Mouse (Mus musculus) gastrocnemius, adult 18-20 months (tissue): ENCODE measurements around the gene Inpp5f. TPM values are rescaled to one million over a fixed set of nuclear protein-coding genes. Genes with fewer than 3 reads are reported as not detected.
"Not testable (repeated sequence)": the region's sequence is repeated elsewhere in the genome, so short reads cannot be mapped to it uniquely, and the experiment has no call there.

Experiments used
- DNase-seq: peaks from one replicate; pipeline ENCODE4 v3.0.0; 2021; ENCODE audit warnings: low spot score
- long read RNA-seq, 2 experiments: library from polyadenylated mRNA; stranded (forward); transcript quantifications; one replicate each; pipeline ENCODE4 v2.0.0; 2021
- total RNA-seq, 2 experiments: library from RNA; stranded (reverse); gene quantifications; 2 replicates each; pipeline ENCODE4 v1.2.3; 2021

Inpp5f gene
- total RNA-seq = 1 to 10 TPM; 2.3 to 3.2 TPM
- long read RNA-seq, experiment 1, full-length matches to known transcripts = 1 of 8 reads
- long read RNA-seq, experiment 1, partial matches to known transcripts = 1 of 8 reads
- long read RNA-seq, experiment 1, other reads (novel, unspliced or antisense) = 6 of 8 reads
- long read RNA-seq, experiment 2, partial matches to known transcripts = 0 of 5 reads
- long read RNA-seq, experiment 2, other reads (novel, unspliced or antisense) = 5 of 5 reads

DNA sequence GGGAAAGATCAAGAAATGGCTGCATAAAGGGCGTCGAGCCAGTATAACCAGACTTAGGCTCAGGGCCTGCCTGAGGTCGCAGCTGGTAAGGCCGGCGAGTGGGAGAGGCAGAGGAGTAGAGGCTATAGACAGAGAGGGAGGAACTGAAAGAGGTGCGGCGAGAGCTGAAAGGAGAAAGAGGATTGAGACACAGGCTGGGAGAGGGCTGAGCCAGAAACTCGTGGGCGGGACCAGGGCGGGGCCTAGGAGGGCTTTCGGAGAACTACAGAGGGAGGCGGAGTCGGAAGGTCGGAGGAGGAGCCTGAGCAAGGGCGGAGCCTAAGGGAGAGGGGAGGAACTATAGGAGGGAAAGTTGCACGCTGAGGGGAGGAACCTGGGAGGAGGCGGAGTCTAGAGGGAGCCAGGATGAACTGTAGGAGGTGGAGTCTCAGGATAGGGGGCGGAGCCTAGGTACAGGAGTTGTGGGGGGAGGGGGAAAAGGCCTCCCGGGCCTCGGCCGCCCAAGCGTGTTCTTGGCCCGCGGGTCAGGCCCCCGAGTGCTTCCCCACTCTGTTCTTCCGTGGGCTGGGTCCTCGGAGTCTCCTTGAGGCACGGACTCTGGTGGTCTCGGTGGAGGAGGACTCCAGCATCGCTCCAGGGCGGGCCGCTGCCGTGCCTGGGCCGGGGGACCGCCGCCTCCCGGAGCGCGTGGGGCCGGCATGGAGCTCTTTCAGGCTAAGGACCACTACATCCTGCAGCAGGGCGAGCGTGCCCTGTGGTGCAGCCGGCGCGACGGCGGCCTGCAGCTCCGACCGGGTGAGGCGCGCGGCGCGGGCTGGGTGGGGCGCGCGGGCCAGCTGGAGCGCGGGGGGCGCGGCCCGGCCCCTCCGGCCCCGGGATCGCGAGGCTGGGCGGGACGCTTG, at the start of gene Inpp5f:
Gene Inpp5f, plus strand, starts transcription at position 432 of the 902 bp plus-strand sequence.
- peak; percentile 100 for DNase-seq

DNA sequence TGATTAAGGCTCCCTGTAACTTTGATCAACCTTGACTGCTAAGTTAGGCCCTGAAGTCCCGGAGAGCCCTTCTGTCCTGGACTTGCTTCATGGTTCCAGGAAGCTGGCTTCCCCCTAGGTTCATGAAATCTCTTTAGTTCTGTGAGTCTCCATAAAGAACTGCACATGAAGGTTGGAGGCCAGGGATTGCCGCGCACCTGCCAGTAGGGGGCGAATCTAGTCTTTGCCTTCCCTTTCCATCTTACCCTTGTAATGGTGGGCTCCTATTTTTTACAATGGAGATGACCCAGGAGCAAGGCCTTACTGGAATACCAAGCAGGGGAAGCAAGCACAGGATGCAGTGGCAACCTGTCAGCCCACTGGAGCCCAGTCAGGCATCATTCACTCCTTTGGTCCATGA, 47.8 kb upstream of the Inpp5f start:
- DNase-seq = no peak

DNA sequence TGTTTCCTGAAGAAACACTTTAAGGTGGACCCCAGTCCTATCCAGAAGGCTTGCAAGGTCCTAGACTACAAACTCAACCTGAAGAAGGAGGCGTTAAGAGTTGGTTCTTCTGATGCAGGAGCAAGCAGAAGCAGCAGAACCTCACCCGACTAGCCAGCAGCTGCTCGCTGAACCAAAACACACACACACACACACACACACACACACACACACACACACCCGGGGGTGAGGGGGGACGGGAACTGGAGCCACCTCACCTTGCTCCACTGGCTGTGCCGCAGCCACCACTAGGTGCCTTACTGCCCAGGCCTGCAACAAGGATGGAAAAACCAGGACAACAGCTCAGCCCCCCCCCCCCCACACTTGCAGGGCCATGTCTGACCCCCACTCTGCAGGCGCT, 44.8 kb upstream of the Inpp5f start:
- no peak for DNase-seq

DNA sequence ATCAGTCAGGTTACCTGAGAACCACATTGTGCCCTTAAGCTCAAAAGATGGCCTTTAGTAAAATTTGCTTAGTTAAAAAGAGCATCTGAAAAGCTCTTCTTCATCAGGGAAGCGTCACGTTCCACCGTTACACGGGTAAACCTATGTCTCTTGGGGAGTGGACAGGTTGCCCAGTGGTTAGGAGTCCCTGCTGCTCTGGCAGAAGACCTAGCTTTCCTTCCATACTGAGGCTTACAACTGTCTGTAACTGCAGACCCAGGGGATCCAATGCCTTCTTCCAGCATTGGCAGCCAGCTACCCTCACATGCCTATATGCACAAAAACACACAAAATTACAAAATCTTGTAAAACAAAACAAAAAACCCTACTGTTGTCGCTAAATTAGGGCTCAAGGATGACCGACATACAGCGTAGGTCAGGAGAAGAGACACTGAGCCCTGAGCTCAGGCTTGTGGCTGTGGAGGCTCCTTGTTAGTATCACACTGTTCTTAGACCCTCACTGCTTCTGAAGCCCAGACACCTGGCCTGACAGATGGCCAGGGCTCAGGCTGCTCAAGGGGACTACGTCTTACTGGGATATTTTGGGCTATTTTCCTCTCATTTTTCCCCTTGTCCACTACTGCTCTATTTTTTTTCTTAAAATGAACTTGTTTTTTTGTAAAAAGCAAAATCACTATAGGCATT, 43.4 kb upstream of the Inpp5f start:
- no peak for DNase-seq

DNA sequence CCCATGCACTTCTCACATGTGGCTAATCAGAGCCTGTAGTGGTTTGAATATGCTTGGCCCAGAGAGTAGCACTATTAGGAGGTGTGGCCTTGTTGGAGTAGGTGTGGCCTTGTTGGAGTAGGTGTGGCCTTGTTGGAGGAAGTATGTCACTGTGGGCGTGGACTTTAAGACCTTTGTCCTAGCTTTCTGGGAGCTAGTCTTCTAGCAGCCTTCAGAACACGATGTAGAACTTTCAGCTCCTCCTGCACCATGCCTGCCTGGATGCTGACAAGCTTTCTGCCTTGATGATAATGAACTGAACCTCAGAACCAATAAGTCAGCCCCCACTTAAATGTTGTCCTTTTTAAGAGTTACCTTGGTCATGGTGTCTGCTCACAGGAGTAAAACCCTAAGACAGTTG, 41.7 kb upstream of the Inpp5f start:
- DNase-seq = not testable (repeated sequence)

DNA sequence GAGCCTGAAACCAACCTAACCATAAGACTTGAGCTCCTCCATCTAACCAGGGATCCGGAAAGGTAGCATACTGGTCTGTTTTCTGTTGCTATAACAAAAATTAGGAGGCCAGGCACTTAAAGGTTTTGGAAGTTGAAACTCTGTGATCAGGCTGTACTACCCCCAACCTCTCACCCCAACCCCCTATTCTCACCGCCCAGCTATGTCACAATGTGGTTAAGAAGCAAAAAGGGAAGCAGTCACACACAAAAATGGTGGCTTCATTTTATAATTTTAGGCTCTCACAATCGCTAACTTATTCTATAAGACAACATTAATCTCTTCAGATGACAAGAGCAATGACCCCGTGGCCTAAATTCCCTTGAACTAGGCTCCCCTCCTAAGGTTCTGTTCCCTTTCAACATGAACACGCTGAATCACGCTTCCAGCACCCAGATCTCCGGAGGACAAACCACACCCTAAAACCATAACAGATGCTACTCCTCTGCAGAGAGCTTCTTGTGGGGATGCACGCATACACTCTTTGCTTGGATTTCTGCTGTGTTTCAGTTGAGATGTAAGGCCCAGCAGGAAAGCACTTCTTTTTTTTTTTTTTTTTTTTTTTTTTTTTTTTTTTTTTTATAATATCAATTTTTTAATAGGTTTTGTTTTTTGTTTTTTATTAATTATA, 41.0 kb upstream of the Inpp5f start:
- DNase-seq = no peak

DNA sequence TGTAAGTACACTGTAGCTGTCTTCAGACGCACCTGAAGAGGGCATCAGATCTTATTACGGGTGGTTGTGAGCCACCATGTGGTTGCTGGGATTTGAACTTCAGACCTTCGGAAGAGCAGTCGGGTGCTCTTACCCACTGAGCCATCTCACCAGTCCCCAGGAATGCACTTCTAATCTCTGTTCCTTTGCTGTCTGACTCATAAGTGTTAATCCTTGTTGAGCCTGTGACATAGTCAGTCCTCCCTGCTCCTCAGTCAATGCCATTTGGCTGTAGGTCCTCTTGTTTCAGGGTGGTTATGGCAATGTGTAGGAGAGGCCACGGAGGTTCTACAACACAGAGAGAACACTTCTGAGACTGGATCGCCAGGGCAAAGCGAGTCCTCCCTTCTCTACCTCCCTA, 40.5 kb upstream of the Inpp5f start:
- not testable (repeated sequence) for DNase-seq

DNA sequence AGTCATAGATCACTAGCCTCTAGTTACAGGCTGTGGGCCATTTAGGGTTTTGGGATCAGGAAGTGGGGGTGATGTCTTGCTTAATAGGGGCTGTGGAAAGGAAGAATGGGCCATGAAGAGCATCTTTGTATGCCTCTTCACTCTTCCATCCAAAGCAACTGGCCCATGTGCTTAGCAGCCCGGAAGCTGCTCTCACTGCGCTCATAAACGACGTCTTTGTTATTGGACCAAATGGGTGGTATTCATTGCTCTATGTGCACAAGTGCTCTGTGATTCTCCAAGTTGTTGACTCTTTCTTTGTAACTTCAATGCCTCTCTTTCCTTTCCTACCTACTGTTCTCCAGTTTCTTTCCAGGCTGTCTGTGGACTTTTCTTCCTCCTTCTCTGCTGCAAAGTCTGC, 39.1 kb upstream of the Inpp5f start:
- DNase-seq = no peak

DNA sequence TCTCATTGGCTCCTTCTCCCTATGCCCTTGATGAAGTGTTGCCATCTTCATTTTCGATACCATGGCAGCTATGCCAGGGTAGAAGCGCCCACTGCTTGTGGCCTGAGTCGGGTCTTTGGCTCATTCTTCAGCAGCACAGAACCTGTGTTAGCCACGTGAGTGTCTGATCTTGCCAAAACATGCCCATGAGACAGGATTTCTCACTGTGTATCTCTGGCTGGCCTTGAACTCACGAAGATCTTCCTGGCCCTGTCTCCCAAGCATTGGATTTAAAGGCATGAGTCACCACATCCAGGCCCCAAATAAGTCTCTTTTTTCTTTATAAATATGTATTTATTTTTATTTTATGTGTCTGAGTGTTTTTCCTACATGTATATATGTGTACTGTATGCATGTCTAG, 35.9 kb upstream of the Inpp5f start:
- DNase-seq = no peak

DNA sequence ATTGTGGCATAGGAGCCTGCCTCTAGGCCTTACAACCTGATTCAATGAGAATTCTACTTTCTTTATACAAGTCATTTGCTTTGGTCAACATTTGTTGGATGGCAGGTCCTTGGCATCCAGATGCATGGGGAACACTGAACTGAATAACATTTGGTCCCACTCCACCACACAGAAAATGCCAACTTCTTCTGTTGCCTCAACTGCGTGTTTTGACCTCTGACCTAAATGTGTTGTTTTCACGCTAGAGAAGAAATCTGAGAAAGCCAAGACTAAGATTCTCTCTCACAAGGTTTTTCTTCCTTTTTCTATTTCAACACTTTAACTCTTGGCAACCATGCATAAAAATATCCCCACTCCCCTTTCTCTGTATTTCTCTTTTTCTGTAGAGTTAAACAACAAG, 35.3 kb upstream of the Inpp5f start:
- DNase-seq = no peak

DNA sequence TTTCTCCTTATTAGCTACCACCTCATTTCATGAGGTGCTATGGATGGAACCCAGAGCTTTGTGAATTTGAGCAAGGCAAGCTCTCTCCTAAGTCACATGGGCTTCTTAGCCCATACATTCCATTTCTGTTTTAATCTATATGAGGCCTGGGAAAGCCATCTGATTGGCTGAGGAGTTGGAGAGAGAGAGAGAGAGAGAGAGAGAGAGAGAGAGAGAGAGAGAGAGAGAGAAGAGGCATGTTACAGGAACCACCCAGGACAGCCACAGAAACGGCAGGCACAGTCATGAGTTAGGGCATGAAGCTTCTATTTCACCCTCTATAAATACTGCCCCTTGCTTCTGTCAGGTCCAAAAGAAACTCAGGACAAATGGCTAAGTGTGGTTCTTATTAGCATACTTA, 33.5 kb upstream of the Inpp5f start:
- DNase-seq = no peak

DNA sequence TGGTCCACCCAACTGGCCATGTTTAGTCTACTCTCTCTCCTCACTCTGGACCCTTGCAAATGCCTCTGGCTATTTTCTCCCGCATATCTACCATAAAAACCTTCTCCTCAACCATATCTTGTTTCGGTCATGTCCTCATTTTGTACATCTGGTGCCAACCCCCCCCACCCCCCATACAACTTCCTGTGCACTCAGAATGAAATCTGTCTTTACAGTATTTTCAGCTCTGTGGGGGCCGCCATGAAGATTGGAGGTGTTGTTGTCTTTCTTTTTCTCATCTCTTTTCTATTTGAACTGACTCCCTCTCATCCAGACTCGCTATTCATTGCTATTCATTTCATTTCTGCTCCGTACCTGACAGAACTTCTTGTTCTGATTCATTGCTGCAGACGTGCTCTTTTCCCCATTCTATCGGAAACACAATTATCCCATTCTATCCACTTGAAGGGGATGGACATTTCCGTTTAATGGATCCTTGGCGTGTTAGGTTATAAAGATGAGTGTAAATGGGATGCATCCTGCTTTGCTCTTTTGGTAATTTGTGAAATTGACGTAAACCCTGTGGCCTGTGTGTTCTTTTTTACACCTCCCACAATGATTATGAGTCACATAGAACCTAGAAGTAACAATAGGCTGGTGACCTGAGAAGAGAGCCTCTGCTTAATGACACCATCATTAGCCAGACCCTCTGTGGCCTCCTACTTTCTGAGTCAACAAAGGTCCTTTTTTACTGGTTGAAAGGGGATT, 32.8 kb upstream of the Inpp5f start:
- no peak for DNase-seq

DNA sequence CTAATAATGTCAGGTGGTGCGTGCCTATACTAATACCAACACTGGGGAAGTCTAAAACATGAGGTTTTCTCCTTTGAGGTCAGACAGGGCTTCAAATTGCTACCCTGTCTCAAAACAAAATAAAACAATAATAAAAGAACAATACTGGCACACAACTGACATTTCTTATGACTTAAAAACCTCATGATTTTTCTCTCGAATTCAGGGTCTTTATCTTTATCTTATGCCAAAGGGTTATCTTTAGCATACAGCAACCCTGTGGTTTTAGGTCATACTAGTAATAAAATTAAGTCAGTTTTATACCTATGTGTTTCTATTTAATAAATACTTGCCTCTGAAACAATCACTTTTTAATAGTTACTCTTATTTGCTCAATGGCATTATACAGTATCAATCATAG, 31.7 kb upstream of the Inpp5f start:
- no peak for DNase-seq

DNA sequence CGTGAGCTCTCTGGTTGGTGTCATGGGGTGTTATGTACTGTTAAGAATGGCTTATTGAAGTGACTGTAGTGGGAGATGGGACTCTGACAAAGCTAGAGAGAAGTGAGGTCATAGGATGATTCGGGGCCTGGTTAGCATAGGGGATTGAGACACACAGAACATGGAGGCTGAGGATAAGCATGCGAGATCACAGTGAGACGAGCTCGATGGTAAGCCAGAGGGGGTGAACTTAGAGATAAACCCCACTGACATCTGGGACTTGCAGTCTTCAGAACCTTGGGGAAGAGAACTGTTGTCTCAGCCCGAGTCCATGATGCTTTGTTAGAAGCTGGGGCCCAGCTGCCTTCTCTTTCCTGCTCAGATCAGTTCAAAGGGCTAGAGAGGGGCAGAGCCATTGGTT, 30.8 kb upstream of the Inpp5f start:
- no peak for DNase-seq

DNA sequence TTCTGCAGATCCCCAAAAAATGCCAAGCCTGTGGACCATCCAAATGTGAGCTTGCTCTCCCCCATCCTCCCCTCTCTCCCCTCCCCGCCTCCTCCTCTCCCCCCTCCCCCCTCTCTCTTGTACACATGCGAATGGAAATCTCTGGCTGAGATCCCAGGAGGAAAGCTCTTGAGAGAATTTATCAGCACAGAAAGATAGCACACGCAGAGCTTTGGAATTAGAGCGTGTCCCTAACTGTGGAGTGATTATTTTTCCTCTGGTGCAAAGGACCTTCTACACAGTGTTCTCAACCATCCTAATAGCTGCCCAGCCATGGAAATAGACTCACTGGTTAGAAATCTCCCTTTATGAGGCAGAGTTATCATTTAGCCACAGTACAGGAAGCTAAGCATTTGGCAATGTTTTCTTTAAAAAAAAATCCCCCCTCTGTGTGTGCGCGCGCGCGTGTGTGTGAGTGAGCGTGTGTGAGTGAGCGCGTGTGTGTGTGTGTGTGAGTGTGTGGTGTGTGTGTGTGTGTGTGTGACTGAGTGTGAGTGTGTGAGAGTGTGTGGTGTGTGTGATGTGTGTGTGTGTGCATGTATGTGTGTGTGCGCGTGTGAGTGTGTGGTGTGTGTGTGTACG, 29.2 kb upstream of the Inpp5f start:
- no peak for DNase-seq

DNA sequence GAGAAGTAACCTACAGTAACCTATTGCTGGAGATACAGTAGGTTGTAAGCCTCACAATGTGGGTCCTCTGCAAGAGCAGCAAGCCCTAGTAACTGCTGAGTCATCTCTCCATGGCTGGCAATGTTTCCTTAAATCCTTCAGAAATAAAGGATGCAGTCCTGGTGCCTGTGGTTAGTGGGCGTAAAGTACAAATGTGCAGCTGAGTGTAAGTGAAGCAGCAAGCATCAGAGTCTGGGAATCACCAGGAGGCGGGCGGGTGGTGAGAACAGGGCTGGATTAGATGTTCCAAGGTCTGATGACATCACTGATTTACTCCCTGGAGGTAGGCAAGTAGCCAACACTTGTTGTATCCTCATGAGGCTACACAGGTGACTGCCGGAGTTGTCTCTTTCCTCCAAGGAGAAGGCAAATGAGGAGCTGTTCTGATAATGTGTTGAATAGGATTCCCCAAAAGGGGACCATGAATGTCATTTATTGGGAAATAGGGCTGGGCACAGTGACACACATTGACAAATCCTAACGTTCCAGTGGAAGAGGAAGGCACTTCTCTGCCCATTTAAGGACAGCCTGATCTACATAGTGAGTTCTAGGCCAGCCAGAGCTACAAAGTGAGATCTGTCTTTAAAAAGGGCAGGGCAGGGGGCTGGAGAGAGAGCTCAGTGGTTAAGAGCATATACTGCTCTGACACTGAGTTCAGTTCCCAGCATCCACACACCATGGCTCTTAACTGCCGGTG, 27.7 kb upstream of the Inpp5f start:
- no peak for DNase-seq

DNA sequence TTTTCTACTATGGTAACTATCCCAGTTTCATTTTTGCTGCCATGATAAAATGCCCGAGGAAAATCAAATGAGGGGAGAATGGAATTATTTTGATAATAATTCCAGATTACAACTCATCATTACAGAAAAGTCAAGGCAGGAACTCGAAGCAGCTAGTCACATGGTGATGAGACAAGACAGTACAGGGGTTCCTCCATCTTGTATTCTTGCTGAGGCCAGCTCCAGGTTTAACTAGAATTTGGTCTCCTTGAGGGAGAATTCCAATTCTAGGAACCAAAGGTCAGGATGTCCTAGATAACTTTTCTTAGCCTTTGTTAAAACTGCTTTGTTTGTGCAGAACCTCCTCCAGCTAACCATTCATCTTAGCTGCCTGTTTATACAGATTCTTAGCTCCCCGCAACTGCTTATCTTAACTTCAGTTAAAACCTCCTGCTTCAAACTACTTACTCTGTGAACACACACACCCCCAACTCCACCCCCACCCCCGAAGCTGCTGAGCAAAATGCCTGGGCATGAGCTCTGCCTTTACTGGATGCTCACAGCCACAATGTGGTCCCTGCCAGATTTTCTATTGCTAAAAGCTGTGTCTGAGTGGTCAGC, 23.7 kb upstream of the Inpp5f start:
- no peak for DNase-seq

DNA sequence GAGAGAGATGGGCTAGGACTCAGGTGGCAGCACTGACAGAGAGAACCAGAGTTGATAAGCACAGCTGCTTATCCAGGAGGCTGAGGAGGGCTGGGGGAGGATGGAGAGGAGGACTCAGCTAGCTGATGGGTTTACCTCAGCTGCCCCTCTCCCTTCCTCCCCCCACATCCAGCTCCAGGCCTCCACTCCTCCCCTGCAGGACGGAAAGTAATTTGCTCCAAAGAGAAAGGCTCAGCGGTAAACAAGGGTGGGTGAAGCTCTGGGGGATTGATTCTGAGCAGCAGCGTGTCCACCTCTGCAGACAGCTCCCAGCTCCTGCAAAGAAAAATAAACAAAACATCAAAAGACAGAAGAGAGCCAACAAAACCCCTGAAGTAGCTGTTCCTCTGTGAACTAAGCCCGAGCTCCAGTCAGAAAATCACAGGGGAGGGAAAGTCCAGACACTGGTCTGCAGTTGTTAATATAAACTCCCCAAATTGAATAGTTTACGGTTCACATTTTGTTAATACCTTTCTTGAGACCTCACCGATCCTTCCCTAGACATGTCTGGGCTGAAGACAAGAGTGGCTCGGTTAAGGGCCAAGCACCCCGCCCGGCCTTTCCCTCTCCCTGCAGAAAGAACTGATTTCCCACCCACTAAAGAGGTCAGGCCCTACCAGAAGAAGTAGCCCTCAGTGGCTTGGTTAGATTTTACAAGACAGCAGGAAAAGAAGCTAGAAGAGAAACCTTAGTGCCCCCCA, 19.6 kb upstream of the Inpp5f start:
- no peak for DNase-seq
